Mouse (Mus musculus) stomach, embryonic 16.5 days (tissue): Measurements from ENCODE around the gene Tubg1. TPM values are rescaled to one million over a fixed set of nuclear protein-coding genes. Genes with fewer than 3 reads are reported as not detected.
A peak's percentile ranks its signal among the peaks of the same experiment; 100 is the strongest.

Source experiments
- ATAC-seq: fragments of 200-750 bp; cut with Nextera tagmentation; 2 replicates; pipeline ENCODE4 v1.8.0; 2017; ENCODE audit warnings: moderate number of reproducible peaks, moderate TSS enrichment; ENCODE audit not compliant: insufficient read depth, low FRiP score
- H3K27ac ChIP-seq: fragments of 300-500 bp; sonication (generic); 2 replicates; pipeline ENCODE4 v1.5.1; 2014; ENCODE audit warnings: low read length
- H3K27me3 ChIP-seq: fragments of 300-500 bp; sonication (generic); 2 replicates; pipeline ENCODE4 v1.6.1; 2014; ENCODE audit warnings: low read length, control low read depth, mixed read lengths; ENCODE audit not compliant: control insufficient read depth, insufficient read depth
- H3K36me3 ChIP-seq: fragments of 300-500 bp; sonication (generic); 2 replicates; pipeline ENCODE4 v1.6.1; 2014; ENCODE audit warnings: low read length; ENCODE audit not compliant: control insufficient read depth, insufficient read depth
- H3K4me1 ChIP-seq: fragments of 300-500 bp; sonication (generic); 2 replicates; pipeline ENCODE4 v1.6.1; 2014; ENCODE audit warnings: low read length, control low read depth, mixed read lengths; ENCODE audit not compliant: control insufficient read depth, insufficient read depth
- H3K4me2 ChIP-seq: fragments of 300-500 bp; sonication (generic); 2 replicates; pipeline ENCODE4 v1.6.1; 2014; ENCODE audit warnings: low read depth, low read length, mixed read lengths
- H3K4me3 ChIP-seq: fragments of 300-500 bp; sonication (generic); replicated peaks from 2 replicates; pipeline ENCODE4 v1.5.1; 2014; ENCODE audit warnings: mild to moderate bottlenecking, low read length
- H3K9ac ChIP-seq: fragments of 300-500 bp; sonication (generic); 2 replicates; pipeline ENCODE4 v1.6.1; 2014; ENCODE audit warnings: low read length
- H3K9me3 ChIP-seq: fragments of 300-500 bp; sonication (generic); replicated peaks from 2 replicates; pipeline ENCODE4 v1.6.1; 2016; ENCODE audit warnings: low read length, control low read depth; ENCODE audit not compliant: control insufficient read depth
- WGBS: fragments of 180-500 bp; shearing (Covaris S2); extraction: QIAGEN DNeasy Blood & Tissue Kit; methylation state at CpG from one replicate; pipeline ENCODE4 v1.1.7; 2014; 5-methylcytosine and 5-hydroxymethylcytosine counted together
- polyA plus RNA-seq: library from polyadenylated mRNA; unstranded; fragments of >200 nt; fragmentation: Nextera tagmentation; extraction: Ambion mirVana; gene quantifications from 2 replicates; pipeline ENCODE4 v1.2.1, GENCODE M21; 2015

Gene Tubg1
- polyA plus RNA-seq, 1 experiment from 2014 or later: 63.0 TPM

- no peak for ATAC-seq
- Histone ChIP-seq H3K27me3 (no peaks in the 10 kb centered on the region), H3K4me2 (no peak overlapping the region), H3K4me1 (peaks cover 4% of the 10 kb centered on the region; the same call in 1 of the 2 replicates), H3K9me3 (0 out of 2 replicates have a peak, but pooled peaks cover 3% of the 10 kb centered on the region), H3K9ac (0 out of 2 replicates have a peak overlapping the region, but pooled peaks have one; percentile 31), H3K27ac (no peak overlapping the region), H3K4me3 (no peak overlapping the region), H3K36me3 (peaks cover 13% of the 10 kb centered on the region)
- 39% methylated on average over 18 of the region's 18 CpGs for WGBS
Observed at GRCm38 (mm10) chr11:101130056-101130756, 10.5 kb downstream of the Tubg1 start.

- Histone ChIP-seq H3K4me1 (peaks cover 4% of the 10 kb centered on the region; the same call in 1 of the 2 replicates), H3K9ac (no peak overlapping the region), H3K36me3 (peaks cover 7% of the 10 kb centered on the region; the same call in 1 of the 2 replicates), H3K27ac (no peak overlapping the region), H3K4me2 (no peak overlapping the region), H3K9me3 (0 out of 2 replicates have a peak, but pooled peaks cover 3% of the 10 kb centered on the region), H3K27me3 (no peaks in the 10 kb centered on the region), H3K4me3 (no peak overlapping the region)
- no peak for ATAC-seq
- WGBS: 80% methylated on average over 2 of the region's 2 CpGs
Observed at GRCm38 (mm10) chr11:101131187-101131586, 11.4 kb downstream of the Tubg1 start.

GRCm38 (mm10) chr11:101131701-101132100 is 12.0 kb downstream of the Tubg1 start:
- Histone ChIP-seq H3K4me3 (no peak overlapping the region), H3K9ac (no peak overlapping the region), H3K4me2 (no peak overlapping the region), H3K27ac (no peak overlapping the region), H3K36me3 (peaks cover 3% of the 10 kb centered on the region; the same call in 1 of the 2 replicates), H3K9me3 (0 out of 2 replicates have a peak, but pooled peaks cover 2% of the 10 kb centered on the region), H3K27me3 (no peaks in the 10 kb centered on the region), H3K4me1 (peaks cover 4% of the 10 kb centered on the region; the same call in 1 of the 2 replicates)
- WGBS: 85% methylated on average over 6 of the region's 6 CpGs
- ATAC-seq: no peak

GRCm38 (mm10) chr11:101133037-101133436 is 13.3 kb downstream of the Tubg1 start:
- no peaks in the 10 kb centered on the region for H3K9me3 ChIP-seq
- no peak overlapping the region for H3K27ac ChIP-seq
- H3K4me2 ChIP-seq: no peak overlapping the region
- no peak for ATAC-seq
- no peaks in the 10 kb centered on the region for H3K27me3 ChIP-seq
- WGBS: 50% methylated on average over 12 of the region's 12 CpGs
- peaks cover 4% of the 10 kb centered on the region; the same call in 1 of the 2 replicates for H3K4me1 ChIP-seq
- H3K36me3 ChIP-seq: no peaks in the 10 kb centered on the region
- no peak overlapping the region for H3K9ac ChIP-seq
- H3K4me3 ChIP-seq: no peak overlapping the region

- 78% methylated on average over 13 of the region's 13 CpGs for WGBS
- no peak overlapping the region for H3K4me3 ChIP-seq
- peaks cover 4% of the 10 kb centered on the region; the same call in 1 of the 2 replicates for H3K4me1 ChIP-seq
- no peaks in the 10 kb centered on the region for H3K9me3 ChIP-seq
- no peaks in the 10 kb centered on the region for H3K36me3 ChIP-seq
- ATAC-seq: no peak
- no peak overlapping the region for H3K27ac ChIP-seq
- H3K27me3 ChIP-seq: no peaks in the 10 kb centered on the region
- H3K9ac ChIP-seq: no peak overlapping the region
- H3K4me2 ChIP-seq: no peak overlapping the region
Observed at GRCm38 (mm10) chr11:101134217-101134865, 14.6 kb downstream of the Tubg1 start.

- no peak overlapping the region for H3K4me2 ChIP-seq
- peak overlapping the region; percentile 63; the same call in 1 of the 2 replicates for H3K27ac ChIP-seq
- H3K4me1 ChIP-seq: peaks cover 8% of the 10 kb centered on the region
- ATAC-seq: no peak
- H3K36me3 ChIP-seq: no peaks in the 10 kb centered on the region
- no peak overlapping the region for H3K4me3 ChIP-seq
- H3K9ac ChIP-seq: no peak overlapping the region
- no peaks in the 10 kb centered on the region for H3K27me3 ChIP-seq
- WGBS: 75% methylated on average over 7 of the region's 7 CpGs
- H3K9me3 ChIP-seq: no peaks in the 10 kb centered on the region
Observed at GRCm38 (mm10) chr11:101137000-101137399, 17.3 kb downstream of the Tubg1 start.

GRCm38 (mm10) chr11:101138536-101139181 is 18.9 kb downstream of the Tubg1 start:
- Histone ChIP-seq H3K27me3 (no peaks in the 10 kb centered on the region), H3K9ac (peak overlapping the region; percentile 13; the same call in 1 of the 2 replicates), H3K27ac (peak overlapping the region; percentile 85), H3K4me1 (peaks cover 11% of the 10 kb centered on the region), H3K36me3 (no peaks in the 10 kb centered on the region), H3K4me3 (peak overlapping the region; percentile 12), H3K9me3 (no peaks in the 10 kb centered on the region), H3K4me2 (peak overlapping the region; percentile 38)
- peak; percentile 59; the same call in 1 of the 2 replicates for ATAC-seq
- WGBS: 12% methylated on average over 15 of the region's 15 CpGs

- no peaks in the 10 kb centered on the region for H3K27me3 ChIP-seq
- no peak for ATAC-seq
- peak overlapping the region; percentile 47 for H3K27ac ChIP-seq
- H3K4me3 ChIP-seq: peak overlapping the region; percentile 33
- H3K4me1 ChIP-seq: peaks cover 12% of the 10 kb centered on the region
- H3K36me3 ChIP-seq: no peaks in the 10 kb centered on the region
- no peaks in the 10 kb centered on the region for H3K9me3 ChIP-seq
- peak overlapping the region; percentile 44 for H3K9ac ChIP-seq
- WGBS: 33% methylated on average over 27 of the region's 27 CpGs
- peak overlapping the region; percentile 56 for H3K4me2 ChIP-seq
Observed at GRCm38 (mm10) chr11:101140164-101140819, 20.6 kb downstream of the Tubg1 start.
